Mouse (Mus musculus): ENCODE measurements around the gene Atxn7l3.

The Atxn7l3 gene

DNA sequence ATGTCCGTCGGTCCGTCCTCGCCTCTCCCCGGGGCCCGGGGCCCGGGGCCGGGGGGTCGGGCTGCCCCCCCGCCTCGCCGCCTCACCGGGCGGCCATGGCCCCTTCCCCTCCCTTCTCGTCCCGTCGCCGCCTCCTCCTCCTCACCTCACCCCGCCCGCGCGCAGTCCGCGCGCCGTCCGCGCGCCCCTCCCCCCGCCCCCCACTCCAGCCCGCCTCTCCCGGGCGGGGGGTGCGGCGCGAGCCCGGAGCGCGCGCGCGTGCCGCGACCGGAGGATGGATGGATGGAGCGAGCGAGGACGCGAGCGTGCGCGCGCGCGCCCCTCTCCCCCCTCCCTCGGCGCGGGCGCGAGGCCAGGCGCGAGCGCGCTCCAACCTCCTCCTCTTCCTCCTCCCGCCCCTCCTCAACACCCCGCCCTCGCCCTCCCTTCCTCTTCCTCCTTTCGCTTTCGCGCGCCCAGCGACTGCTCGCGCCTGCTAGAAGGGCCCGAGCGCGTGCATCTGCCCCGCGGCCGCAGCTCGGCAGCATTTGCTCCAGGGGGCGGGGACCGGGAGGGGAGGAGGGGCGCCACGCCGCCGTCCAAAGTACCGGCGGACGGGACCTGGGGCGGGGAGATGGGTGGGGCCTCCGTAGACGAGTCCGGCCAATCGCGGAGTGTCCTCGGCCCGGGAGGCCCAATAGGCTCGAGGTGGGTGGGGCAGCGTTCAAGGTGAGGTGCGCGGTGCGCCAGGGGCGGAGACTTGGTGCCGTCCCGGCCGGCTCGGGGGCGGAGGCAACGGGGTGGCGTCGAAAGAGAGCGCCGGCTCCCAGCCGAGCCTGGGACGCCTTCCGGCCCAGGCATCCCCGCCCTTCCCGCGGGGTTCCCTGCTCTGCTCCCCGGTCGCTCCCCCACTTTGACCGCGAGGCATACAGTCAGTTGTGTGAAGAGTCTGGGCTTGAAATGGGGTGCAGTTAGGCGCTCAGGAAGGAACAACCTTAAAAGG is at the start of gene Atxn7l3:
Atxn7l3 (minus strand) TSS at position 141 of the 982 bp plus-strand sequence.
- Histone ChIP-seq H3K27me3 (ENCODE audit: control insufficient read depth, insufficient read depth, low read length, poor library complexity, severe bottlenecking) (no peaks in the 10 kb centered on the region), H3K36me3 (ENCODE audit: control insufficient read depth, insufficient read depth, low read length, poor library complexity, severe bottlenecking) (peaks cover 6% of the 10 kb centered on the region; the same call in 1 of the 2 replicates)
- DNase-seq (ENCODE audit: low read depth, low spot score), result peak; percentile 98

GRCm38 (mm10) chr11:102344458-102344857 is 48.0 kb upstream of the Atxn7l3 start:
- H3K36me3 ChIP-seq (ENCODE audit: control insufficient read depth, insufficient read depth, low read length, poor library complexity, severe bottlenecking), result no peaks in the 10 kb centered on the region
- no peak for DNase-seq (ENCODE audit: low read depth, low spot score)

DNA sequence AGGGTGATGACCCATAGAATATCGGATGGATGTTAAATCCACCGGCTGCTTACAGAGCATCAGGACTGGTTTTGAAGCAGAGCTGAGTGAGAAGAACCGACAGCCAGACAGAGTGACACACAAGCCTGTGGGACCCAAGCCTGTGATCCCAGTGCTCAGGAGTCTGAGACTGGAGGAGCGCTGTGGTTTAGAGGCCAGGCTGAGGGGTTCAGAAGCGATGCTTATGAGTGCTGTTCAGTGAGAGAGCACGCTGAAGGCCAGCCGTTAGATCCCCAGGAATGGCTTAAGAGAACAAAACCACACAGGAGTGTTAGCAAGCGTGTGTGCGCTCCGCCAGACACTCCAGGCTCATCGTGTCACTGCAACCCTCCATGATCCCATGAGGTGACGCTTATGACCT is 46.3 kb upstream of the Atxn7l3 start:
- no peak for DNase-seq (ENCODE audit: low read depth, low spot score)
- Histone ChIP-seq H3K36me3 (ENCODE audit: control insufficient read depth, insufficient read depth, low read length, poor library complexity, severe bottlenecking) (no peaks in the 10 kb centered on the region), H3K27me3 (ENCODE audit: control insufficient read depth, insufficient read depth, low read length, poor library complexity, severe bottlenecking) (no peaks in the 10 kb centered on the region)

More at GRCm38 (mm10) chr11:102344458-102344857, 48.0 kb upstream of the Atxn7l3 start:
- no peaks in the 10 kb centered on the region for H3K27me3 ChIP-seq (ENCODE audit: control insufficient read depth, insufficient read depth, low read length, poor library complexity, severe bottlenecking)

- DNase-seq (ENCODE audit: low read depth, low spot score), result no peak
- Histone ChIP-seq H3K27me3 (ENCODE audit: control insufficient read depth, insufficient read depth, low read length, poor library complexity, severe bottlenecking) (no peaks in the 10 kb centered on the region), H3K36me3 (ENCODE audit: control insufficient read depth, insufficient read depth, low read length, poor library complexity, severe bottlenecking) (no peaks in the 10 kb centered on the region)
Observed at GRCm38 (mm10) chr11:102341101-102341500, 44.7 kb upstream of the Atxn7l3 start.

GRCm38 (mm10) chr11:102339624-102340023 is 43.2 kb upstream of the Atxn7l3 start:
- peak; percentile 45 for DNase-seq (ENCODE audit: low read depth, low spot score)
- H3K36me3 ChIP-seq (ENCODE audit: control insufficient read depth, insufficient read depth, low read length, poor library complexity, severe bottlenecking), result no peaks in the 10 kb centered on the region
- H3K27me3 ChIP-seq (ENCODE audit: control insufficient read depth, insufficient read depth, low read length, poor library complexity, severe bottlenecking), result no peaks in the 10 kb centered on the region

- no peak for DNase-seq (ENCODE audit: low read depth, low spot score)
- H3K36me3 ChIP-seq (ENCODE audit: control insufficient read depth, insufficient read depth, low read length, poor library complexity, severe bottlenecking), result no peaks in the 10 kb centered on the region
Observed at GRCm38 (mm10) chr11:102339195-102339594, 42.8 kb upstream of the Atxn7l3 start.

GRCm38 (mm10) chr11:102338561-102338960 is 42.1 kb upstream of the Atxn7l3 start:
- peak; percentile 9 for DNase-seq (ENCODE audit: low read depth, low spot score)
- H3K27me3 ChIP-seq (ENCODE audit: control insufficient read depth, insufficient read depth, low read length, poor library complexity, severe bottlenecking), result no peaks in the 10 kb centered on the region
- H3K36me3 ChIP-seq (ENCODE audit: control insufficient read depth, insufficient read depth, low read length, poor library complexity, severe bottlenecking), result no peaks in the 10 kb centered on the region

More at GRCm38 (mm10) chr11:102339195-102339594, 42.8 kb upstream of the Atxn7l3 start:
- H3K27me3 ChIP-seq (ENCODE audit: control insufficient read depth, insufficient read depth, low read length, poor library complexity, severe bottlenecking), result no peaks in the 10 kb centered on the region

GRCm38 (mm10) chr11:102337921-102338320 is 41.5 kb upstream of the Atxn7l3 start:
- H3K27me3 ChIP-seq (ENCODE audit: control insufficient read depth, insufficient read depth, low read length, poor library complexity, severe bottlenecking), result no peaks in the 10 kb centered on the region
- H3K36me3 ChIP-seq (ENCODE audit: control insufficient read depth, insufficient read depth, low read length, poor library complexity, severe bottlenecking), result no peaks in the 10 kb centered on the region
- DNase-seq (ENCODE audit: low read depth, low spot score), result no peak

DNA sequence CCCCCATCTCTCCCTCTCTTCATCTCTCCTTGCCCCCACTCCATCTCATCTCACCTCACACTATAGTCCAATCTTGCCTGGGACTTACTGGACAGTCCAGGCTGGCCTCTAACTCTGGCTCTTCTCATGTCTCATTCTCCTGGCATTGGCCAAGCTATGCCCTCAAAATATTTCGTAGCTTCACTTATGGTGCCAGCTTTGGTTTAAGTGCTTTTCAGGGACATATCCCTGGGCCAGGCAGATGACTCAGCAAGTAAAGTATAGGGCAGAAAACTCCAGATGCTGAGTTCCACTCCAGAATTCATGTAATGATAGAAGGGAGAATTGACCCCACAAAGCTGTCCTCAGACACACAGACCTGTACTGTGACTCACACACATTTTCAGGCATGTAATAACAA is 39.8 kb upstream of the Atxn7l3 start:
- no peak for DNase-seq (ENCODE audit: low read depth, low spot score)
- H3K36me3 ChIP-seq (ENCODE audit: control insufficient read depth, insufficient read depth, low read length, poor library complexity, severe bottlenecking), result no peaks in the 10 kb centered on the region
- no peaks in the 10 kb centered on the region for H3K27me3 ChIP-seq (ENCODE audit: control insufficient read depth, insufficient read depth, low read length, poor library complexity, severe bottlenecking)

DNA sequence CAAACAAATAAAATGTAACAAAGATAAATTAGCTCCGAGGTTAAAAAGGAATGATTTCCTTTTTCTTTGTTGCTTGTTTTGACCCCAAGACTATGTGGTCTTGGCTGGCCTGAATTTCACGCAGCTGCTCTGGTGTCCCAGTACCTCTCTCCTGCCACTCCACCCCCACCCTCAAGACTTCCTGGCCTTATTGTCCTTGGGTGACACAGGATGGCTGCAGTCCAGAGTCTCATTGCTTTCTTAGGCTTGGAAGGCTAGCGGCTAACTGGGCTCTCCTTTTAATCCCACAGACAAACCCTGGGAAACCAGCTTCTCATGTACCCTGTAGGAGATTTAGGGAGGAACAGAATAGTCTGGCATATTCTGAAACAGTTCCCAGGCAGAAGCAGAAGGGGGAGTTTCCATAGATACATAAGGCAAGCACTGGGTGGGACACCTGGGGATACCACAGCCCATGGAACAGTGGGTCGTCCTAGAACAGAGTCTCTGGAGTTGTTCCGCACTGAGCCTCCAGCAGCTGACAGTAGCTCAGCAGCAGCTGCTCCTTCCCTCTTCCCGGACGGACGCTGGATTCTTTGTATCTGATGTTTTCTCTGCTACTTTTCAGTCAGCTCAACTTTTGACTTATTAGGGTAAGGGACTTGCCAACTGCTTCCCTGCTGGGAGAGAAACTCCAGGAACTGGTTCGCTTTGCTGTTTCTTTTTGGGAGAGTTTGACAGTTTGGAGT is 38.7 kb upstream of the Atxn7l3 start:
- Histone ChIP-seq H3K36me3 (ENCODE audit: control insufficient read depth, insufficient read depth, low read length, poor library complexity, severe bottlenecking) (no peaks in the 10 kb centered on the region), H3K27me3 (ENCODE audit: control insufficient read depth, insufficient read depth, low read length, poor library complexity, severe bottlenecking) (no peaks in the 10 kb centered on the region)
- no peak for DNase-seq (ENCODE audit: low read depth, low spot score)

DNA sequence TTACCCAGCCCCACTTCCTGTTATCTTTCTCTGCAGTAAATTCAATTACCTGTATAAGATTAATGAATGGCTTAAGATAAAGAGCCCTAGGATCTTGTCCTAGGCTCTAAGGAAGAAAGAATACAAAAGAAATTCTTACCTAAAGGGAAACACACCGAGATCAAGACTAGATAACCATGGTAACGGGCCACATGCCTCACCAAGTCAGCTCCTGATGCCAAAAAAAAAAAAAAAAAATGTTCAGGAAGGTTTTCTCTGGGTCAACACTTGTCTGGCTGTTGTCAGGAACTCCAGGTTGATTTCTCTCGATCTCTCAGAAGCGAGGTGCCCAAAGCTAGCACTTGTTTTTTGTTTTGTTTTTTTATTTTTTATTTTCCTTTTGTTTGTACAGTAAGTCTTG is 37.6 kb upstream of the Atxn7l3 start:
- no peaks in the 10 kb centered on the region for H3K36me3 ChIP-seq (ENCODE audit: control insufficient read depth, insufficient read depth, low read length, poor library complexity, severe bottlenecking)
- no peaks in the 10 kb centered on the region for H3K27me3 ChIP-seq (ENCODE audit: control insufficient read depth, insufficient read depth, low read length, poor library complexity, severe bottlenecking)
- DNase-seq (ENCODE audit: low read depth, low spot score), result no peak

GRCm38 (mm10) chr11:102333061-102333460 is 36.6 kb upstream of the Atxn7l3 start:
- DNase-seq (ENCODE audit: low read depth, low spot score), result no peak
- H3K36me3 ChIP-seq (ENCODE audit: control insufficient read depth, insufficient read depth, low read length, poor library complexity, severe bottlenecking), result no peaks in the 10 kb centered on the region

DNA sequence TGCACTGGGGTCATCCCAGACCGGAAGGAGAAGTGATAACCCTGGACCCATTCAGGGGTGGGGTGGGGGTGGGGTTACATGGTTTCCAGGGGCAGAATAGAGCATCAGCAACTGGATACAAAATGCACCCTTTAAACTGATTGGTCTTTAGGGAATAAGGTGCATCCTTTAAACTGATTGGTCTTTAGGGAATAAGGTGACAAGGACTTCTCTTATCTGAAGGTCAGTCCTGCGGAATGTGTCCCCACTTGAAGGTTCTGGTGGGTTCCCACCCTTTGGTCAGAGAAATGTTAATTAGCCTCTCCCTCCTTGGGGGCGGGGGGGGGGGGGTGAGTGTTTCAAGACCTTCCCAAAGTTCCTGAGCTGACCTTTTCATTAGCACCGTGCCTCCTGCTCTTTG is 35.4 kb upstream of the Atxn7l3 start:
- H3K27me3 ChIP-seq (ENCODE audit: control insufficient read depth, insufficient read depth, low read length, poor library complexity, severe bottlenecking), result no peaks in the 10 kb centered on the region
- H3K36me3 ChIP-seq (ENCODE audit: control insufficient read depth, insufficient read depth, low read length, poor library complexity, severe bottlenecking), result no peaks in the 10 kb centered on the region
- DNase-seq (ENCODE audit: low read depth, low spot score), result no peak

More at GRCm38 (mm10) chr11:102333061-102333460, 36.6 kb upstream of the Atxn7l3 start:
- H3K27me3 ChIP-seq (ENCODE audit: control insufficient read depth, insufficient read depth, low read length, poor library complexity, severe bottlenecking), result no peaks in the 10 kb centered on the region

DNA sequence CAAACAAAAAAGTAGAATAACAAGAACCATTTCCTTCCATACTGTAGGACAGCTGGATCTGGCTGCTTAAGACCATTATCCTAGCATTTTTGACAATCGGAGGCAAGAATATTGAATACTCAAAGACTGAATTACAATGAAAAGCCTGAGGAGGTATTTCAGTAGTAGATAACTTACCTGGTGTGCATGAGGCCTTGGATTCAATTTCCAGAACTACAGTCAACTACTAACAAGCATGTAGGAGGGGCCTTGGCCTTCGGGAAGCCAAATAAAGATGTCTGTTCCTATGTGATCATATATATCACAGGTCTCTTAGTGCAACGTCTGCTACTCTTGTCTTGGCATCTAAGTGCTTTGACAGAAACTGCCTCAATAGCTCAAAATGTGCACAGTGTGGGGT is 33.6 kb upstream of the Atxn7l3 start:
- Histone ChIP-seq H3K27me3 (ENCODE audit: control insufficient read depth, insufficient read depth, low read length, poor library complexity, severe bottlenecking) (no peaks in the 10 kb centered on the region), H3K36me3 (ENCODE audit: control insufficient read depth, insufficient read depth, low read length, poor library complexity, severe bottlenecking) (no peaks in the 10 kb centered on the region)
- no peak for DNase-seq (ENCODE audit: low read depth, low spot score)

- H3K27me3 ChIP-seq (ENCODE audit: control insufficient read depth, insufficient read depth, low read length, poor library complexity, severe bottlenecking), result no peaks in the 10 kb centered on the region
- H3K36me3 ChIP-seq (ENCODE audit: control insufficient read depth, insufficient read depth, low read length, poor library complexity, severe bottlenecking), result no peaks in the 10 kb centered on the region
Observed at GRCm38 (mm10) chr11:102329518-102329917, 33.1 kb upstream of the Atxn7l3 start.

More at GRCm38 (mm10) chr11:102329518-102329917, 33.1 kb upstream of the Atxn7l3 start:
- DNase-seq (ENCODE audit: low read depth, low spot score), result no peak

Measured in splenic B cell, adult 2 months (primary cell).